ENCODE assay signal across 21 mouse cellular contexts in genomic region chr8:72507505-72507904, GRCm38 (mm10). TPM values are rescaled to one million over a fixed set of nuclear protein-coding genes. Genes with fewer than 3 reads are reported as not detected.
DNase-seq lines count a peak whose midpoint lies in the region; ATAC-seq and TF ChIP-seq lines count a peak whose summit lies in the region.
"Had no signal": no experiment of that assay in that cellular context is flagged by ENCODE, and none has a peak within 500 bp of the region (broad histone marks: within the 10 kb centered on the region; RNA-seq: fewer than 3 reads in every experiment).

No protein-coding gene starts in this region.

- H3K36me3 ChIP-seq in liver, embryonic 13.5 days, result peaks cover 4% of the 10 kb centered on the region; the same call in 1 of the 2 replicates
- H3K36me3 ChIP-seq in liver, postnatal 0 days (replicated peaks; ENCODE audit: insufficient read depth, low read length), result no peaks in the 10 kb centered on the region

- ATAC-seq in liver, embryonic 13.5 days (ENCODE audit: low read depth), result no peak
- ATAC-seq in liver, postnatal 0 days, result no peak
- ATAC-seq in neutrophil, adult 5-6 weeks (ENCODE audit: extremely low read depth, insufficient number of reproducible peaks, low FRiP score, poor library complexity, severe bottlenecking), result peak; percentile 7; the same call in 1 of the 2 replicates
- ATAC-seq: forebrain, embryonic 13.5 days; forebrain, embryonic 16.5 days had no signal

- TF ChIP-seq EP300 in liver, postnatal 0 days (IDR thresholded peaks at IDR 0.05; ENCODE audit: low read depth), result no peak

- peak; percentile 52 to 66 for DNase-seq in cerebellum, postnatal 14 days
- DNase-seq in cerebellum, adult 18-20 months, result no peak
- DNase-seq in gastrocnemius, adult 2 months, result no peak
- no peak for DNase-seq in gastrocnemius, postnatal 4 days (ENCODE audit: low spot score in 2 of 2)
- DNase-seq in liver, embryonic 13.5 days, result no peak
- no peak for DNase-seq in liver, postnatal 0 days
- DNase-seq in frontal cortex, postnatal 14 days (ENCODE audit: low spot score in 2 of 2), result no peak
- DNase-seq: adrenal gland, adult 2 months; adrenal gland, postnatal 10 days; adrenal gland, postnatal 25 days; cerebellum, adult 11-12 months; cerebellum, adult 8-10 months; cerebellum, adult 9-11 months; cerebellum, postnatal 36 days; embryo, embryonic 11 days had no signal

- 0 out of 2 replicates have a peak overlapping the region, but pooled peaks have one; percentile 19 for H3K9ac ChIP-seq in liver, embryonic 13.5 days
- no peak overlapping the region for H3K9ac ChIP-seq in liver, postnatal 0 days (replicated peaks)
- H3K9ac ChIP-seq: embryonic facial prominence, embryonic 15.5 days; forebrain, embryonic 13.5 days had no signal

- peak overlapping the region; percentile 31; the same call in 1 of the 2 replicates for H3K27ac ChIP-seq in gastrocnemius, adult 2 months
- H3K27ac ChIP-seq in liver, embryonic 13.5 days, result no peak overlapping the region
- no peak overlapping the region; the same call in 1 of the 2 replicates for H3K27ac ChIP-seq in liver, postnatal 0 days (ENCODE audit: low read depth)
- H3K27ac ChIP-seq: embryonic facial prominence, embryonic 13.5 days; embryonic facial prominence, embryonic 15.5 days; forebrain, embryonic 13.5 days had no signal

- H3K9me3 ChIP-seq in liver, embryonic 13.5 days (replicated peaks), result no peaks in the 10 kb centered on the region
- no peaks in the 10 kb centered on the region for H3K9me3 ChIP-seq in liver, postnatal 0 days (ENCODE audit: low read length)
- H3K9me3 ChIP-seq: embryonic facial prominence, embryonic 13.5 days; embryonic facial prominence, embryonic 15.5 days; forebrain, embryonic 13.5 days had no signal

- H3K4me2 ChIP-seq in liver, embryonic 13.5 days, result no peak overlapping the region
- H3K4me2 ChIP-seq in liver, postnatal 0 days (ENCODE audit: low read depth, low read length), result no peak overlapping the region
- H3K4me2 ChIP-seq: embryonic facial prominence, embryonic 13.5 days; embryonic facial prominence, embryonic 15.5 days; forebrain, embryonic 13.5 days had no signal

- TF ChIP-seq CTCF in gastrocnemius, adult 2 months (IDR thresholded peaks at IDR 0.05), result no peak
- TF ChIP-seq CTCF in liver, postnatal 0 days (IDR thresholded peaks at IDR 0.05; ENCODE audit: low read depth), result no peak

- H3K27me3 ChIP-seq in liver, embryonic 13.5 days, result no peaks in the 10 kb centered on the region
- H3K27me3 ChIP-seq in liver, postnatal 0 days (ENCODE audit: insufficient read depth, low read length), result no peaks in the 10 kb centered on the region
- H3K27me3 ChIP-seq: embryonic facial prominence, embryonic 13.5 days; embryonic facial prominence, embryonic 15.5 days; forebrain, embryonic 13.5 days had no signal

- WGBS in liver, embryonic 13.5 days (ENCODE audit: insufficient replicate concordance), result 77% methylated on average over 1 of the region's 1 CpGs
- WGBS in liver, postnatal 0 days (ENCODE audit: insufficient replicate concordance), result 86% methylated on average over 1 of the region's 1 CpGs

- H3K4me3 ChIP-seq in gastrocnemius, adult 2 months, result no peak overlapping the region
- H3K4me3 ChIP-seq in liver, embryonic 13.5 days (replicated peaks), result no peak overlapping the region
- H3K4me3 ChIP-seq in liver, postnatal 0 days (ENCODE audit: low read depth, low read length), result no peak overlapping the region
- H3K4me3 ChIP-seq: embryonic facial prominence, embryonic 13.5 days; embryonic facial prominence, embryonic 15.5 days; erythroblast, embryonic 14.5 days; forebrain, embryonic 13.5 days had no signal

- intact Hi-C loops in gastrocnemius, adult 2 months (cut with DNase I), result no loop called here

- peaks cover 62% of the 10 kb centered on the region for H3K4me1 ChIP-seq in liver, embryonic 13.5 days (replicated peaks)
- peaks cover 56% of the 10 kb centered on the region for H3K4me1 ChIP-seq in liver, postnatal 0 days (ENCODE audit: insufficient read depth)

RNA-seq across cellular contexts. Expression of gene Slc35e1, which starts 15.1 kb away (rescaled TPM):
- 10 to 100 TPM; 44.8 to 52.0 TPM for total RNA-seq in gastrocnemius, adult 2 months (2021)
- 10 to 100 TPM; 24.5 to 28.3 TPM for total RNA-seq in gastrocnemius, postnatal 4 days (2021)
- 6.1 and 6.4 TPM in 2 replicates for polyA plus RNA-seq in liver, embryonic 13.5 days (2015; fragmentation: Nextera tagmentation; extraction: Ambion mirVana)
- polyA plus RNA-seq in liver, postnatal 0 days (2015; fragmentation: Nextera tagmentation; extraction: Ambion mirVana), result 5.8 and 6.0 TPM in 2 replicates
- 55.1 and 65.8 TPM in 2 replicates for total RNA-seq in neutrophil, adult 5-6 weeks (2017)

RNA-seq across cellular contexts. Expression of gene Cherp, which starts 32.5 kb away (rescaled TPM):
- 10 to 100 TPM; 19.7 to 26.1 TPM for total RNA-seq in gastrocnemius, adult 2 months (2021)
- total RNA-seq in gastrocnemius, postnatal 4 days (2021), result 10 to 100 TPM; 47.7 to 60.6 TPM
- 21.4 and 31.4 TPM in 2 replicates for polyA plus RNA-seq in liver, embryonic 13.5 days (2015; fragmentation: Nextera tagmentation; extraction: Ambion mirVana)
- 9.2 and 11.2 TPM in 2 replicates for polyA plus RNA-seq in liver, postnatal 0 days (2015; fragmentation: Nextera tagmentation; extraction: Ambion mirVana)
- total RNA-seq in neutrophil, adult 5-6 weeks (2017), result 21.0 and 22.2 TPM in 2 replicates

RNA-seq across cellular contexts. Expression of gene Med26, which starts 40.6 kb away (rescaled TPM):
- total RNA-seq in gastrocnemius, adult 2 months (2021), result 10 to 100 TPM in 1 of 2 experiments, 1 to 10 TPM in 1; 7.0 to 17.2 TPM
- total RNA-seq in gastrocnemius, postnatal 4 days (2021), result 1 to 10 TPM; 9.4 to 9.8 TPM
- 7.9 and 8.0 TPM in 2 replicates for polyA plus RNA-seq in liver, embryonic 13.5 days (2015; fragmentation: Nextera tagmentation; extraction: Ambion mirVana)
- polyA plus RNA-seq in liver, postnatal 0 days (2015; fragmentation: Nextera tagmentation; extraction: Ambion mirVana), result 4.9 TPM in 2 replicates
- 9.1 and 10.1 TPM in 2 replicates for total RNA-seq in neutrophil, adult 5-6 weeks (2017)

Comparison
In these comparisons a context has a peak if more than half of its experiments do, and no peak if none do; other contexts are left out.
1. DNase-seq: peak in cerebellum, postnatal 14 days (2 of 2); none in cerebellum, adult 18-20 months (0 of 2), gastrocnemius, adult 2 months (single experiment), gastrocnemius, postnatal 4 days (0 of 2), liver, embryonic 13.5 days (single experiment), liver, postnatal 0 days (single experiment) and frontal cortex, postnatal 14 days (0 of 2).